Mouse (Mus musculus) CH12.LX (cell line): ENCODE data around the gene Kcnj2. TPM values are rescaled to one million over a fixed set of nuclear protein-coding genes. Genes with fewer than 3 reads are reported as not detected.

Source experiments
- DNase-seq: peaks from one replicate; pipeline ENCODE4 v3.0.0-alpha.2; 2013; ENCODE audit errors: extremely low read depth
- H3K27ac ChIP-seq: 2 replicates; pipeline ENCODE4 v1.5.1; 2012; ENCODE audit warnings: low read depth, mild to moderate bottlenecking, control low read depth, moderate library complexity; ENCODE audit not compliant: insufficient read depth
- H3K27me3 ChIP-seq: replicated peaks from 2 replicates; pipeline ENCODE3; 2012; ENCODE audit warnings: inconsistent platforms
- H3K36me3 ChIP-seq, 2 experiments: replicated peaks in 1 of 2; 2 replicates each; pipeline versions ENCODE3 to v1.6.1; 2012; ENCODE audit warnings: inconsistent platforms in 1 of 2, low read length in 1 of 2, mild to moderate bottlenecking in 1 of 2, mixed read lengths in 1 of 2, moderate library complexity in 1 of 2; ENCODE audit not compliant: control insufficient read depth in 1 of 2, insufficient read depth in 1 of 2
- H3K4me1 ChIP-seq, 2 experiments: 2 replicates each; pipeline ENCODE4 v1.6.1; 2012; ENCODE audit warnings: inconsistent platforms in 1 of 2, moderate library complexity in 1 of 2; ENCODE audit not compliant: insufficient read depth in 2 of 2, control insufficient read depth in 1 of 2
- H3K4me2 ChIP-seq: 2 replicates; pipeline ENCODE4 v1.6.1; 2012; ENCODE audit warnings: low read depth, mild to moderate bottlenecking, control low read depth; ENCODE audit not compliant: poor library complexity, insufficient read depth, severe bottlenecking
- H3K4me3 ChIP-seq, 3 experiments: fragments of 150-350 bp in 1 of 3; sonication (generic) in 1 of 3; replicated peaks in 1 of 3; 2 replicates each; pipeline versions ENCODE3 to v1.5.1; 2011 to 2012; ENCODE audit warnings: low read depth in 2 of 3, low read length in 2 of 3, mild to moderate bottlenecking in 2 of 3, moderate library complexity in 2 of 3, control low read depth in 1 of 3, improper control_type of control experiment in 1 of 3, inconsistent platforms in 1 of 3, mixed read lengths in 1 of 3; ENCODE audit not compliant: poor library complexity in 1 of 3
- H3K79me2 ChIP-seq: replicated peaks from 2 replicates; pipeline ENCODE4 v1.6.1; 2012; ENCODE audit warnings: mild to moderate bottlenecking, moderate library complexity; ENCODE audit not compliant: control insufficient read depth, poor library complexity, insufficient read depth, severe bottlenecking; ENCODE audit errors: extremely low read depth
- H3K9ac ChIP-seq: 2 replicates; pipeline ENCODE4 v1.6.1; 2012; ENCODE audit warnings: low read depth, mild to moderate bottlenecking, control low read depth, moderate library complexity; ENCODE audit not compliant: insufficient read depth
- H3K9me3 ChIP-seq: replicated peaks from 2 replicates; pipeline ENCODE3; 2012; ENCODE audit warnings: low read length, inconsistent platforms, mixed read lengths
- BHLHE40 ChIP-seq: IDR thresholded peaks from 2 replicates; pipeline ENCODE4 v1.6.1; 2011; ENCODE audit warnings: mild to moderate bottlenecking, low read depth, low read length, improper control_type of control experiment
- CHD1 ChIP-seq: IDR thresholded peaks from 2 replicates; pipeline ENCODE4 v1.6.1; 2012; ENCODE audit warnings: low read depth, low read length, improper control_type of control experiment, inconsistent platforms
- ELF1 ChIP-seq: IDR thresholded peaks from 2 replicates; pipeline ENCODE4 v1.6.1; 2014; ENCODE audit warnings: low read depth, mild to moderate bottlenecking, inconsistent platforms, low read length, improper control_type of control experiment
- ETS1 ChIP-seq: conservative IDR thresholded peaks from 2 replicates; pipeline ENCODE4 v1.6.1; 2012; ENCODE audit warnings: low read depth, mild to moderate bottlenecking, inconsistent platforms, low read length, improper control_type of control experiment, moderate library complexity
- HCFC1 ChIP-seq: IDR thresholded peaks from 2 replicates; pipeline ENCODE4 v1.6.1; 2012; ENCODE audit warnings: low read depth, mild to moderate bottlenecking, inconsistent platforms, low read length, improper control_type of control experiment
- JUND ChIP-seq: conservative IDR thresholded peaks from 2 replicates; pipeline ENCODE4 v1.6.1; 2011; ENCODE audit warnings: low read depth, low read length, improper control_type of control experiment
- KAT2A ChIP-seq: IDR thresholded peaks from 2 replicates; pipeline ENCODE4 v1.6.1; 2012; ENCODE audit warnings: low read length, improper control_type of control experiment, inconsistent platforms; ENCODE audit not compliant: insufficient replicate concordance
- MAX ChIP-seq: IDR thresholded peaks from 2 replicates; pipeline ENCODE4 v1.6.1; 2011; ENCODE audit warnings: low read length, improper control_type of control experiment
- MEF2A ChIP-seq: IDR thresholded peaks from 2 replicates; pipeline ENCODE4 v1.6.1; 2014; ENCODE audit warnings: low read depth, mild to moderate bottlenecking, inconsistent platforms, low read length, improper control_type of control experiment, borderline replicate concordance
- MXI1 ChIP-seq: IDR thresholded peaks from 2 replicates; pipeline ENCODE4 v1.6.1; 2011; ENCODE audit warnings: mild to moderate bottlenecking, low read depth, low read length, improper control_type of control experiment
- NELFE ChIP-seq: IDR thresholded peaks from 2 replicates; pipeline ENCODE4 v1.6.1; 2011; ENCODE audit warnings: low read depth, low read length, improper control_type of control experiment
- PAX5 ChIP-seq: IDR thresholded peaks from 2 replicates; pipeline ENCODE4 v1.6.1; 2012; ENCODE audit warnings: low read length, inconsistent platforms, mixed read lengths
- POLR2A ChIP-seq: IDR thresholded peaks from 2 replicates; pipeline ENCODE4 v1.6.1; 2011; ENCODE audit warnings: low read depth, mild to moderate bottlenecking, improper control_type of control experiment, low read length
- RAD21 ChIP-seq: IDR thresholded peaks from 2 replicates; pipeline ENCODE4 v1.6.1; 2011; ENCODE audit warnings: low read depth, mild to moderate bottlenecking, low read length, improper control_type of control experiment, moderate library complexity
- RCOR1 ChIP-seq: conservative IDR thresholded peaks from 2 replicates; pipeline ENCODE4 v1.6.1; 2012; ENCODE audit warnings: low read depth, mild to moderate bottlenecking, inconsistent platforms, low read length, improper control_type of control experiment
- SIN3A ChIP-seq: IDR thresholded peaks from 2 replicates; pipeline ENCODE4 v1.6.1; 2012; ENCODE audit warnings: low read length, improper control_type of control experiment, inconsistent platforms
- SMC3 ChIP-seq: IDR thresholded peaks from 2 replicates; pipeline ENCODE4 v1.6.1; 2011; ENCODE audit warnings: low read depth, low read length, improper control_type of control experiment
- ZMIZ1 ChIP-seq: IDR thresholded peaks from 2 replicates; pipeline ENCODE4 v1.6.1; 2012; ENCODE audit warnings: low read depth, mild to moderate bottlenecking, inconsistent platforms, low read length, improper control_type of control experiment
- dilution Hi-C: fragments of 300-500 bp; cut with MboI; formaldehyde crosslinking; loops from 2 replicates; pipeline ENCODE4 v1.14.3; 2020; ENCODE audit warnings: low sequenced_read_pairs; ENCODE audit not compliant: extremely low pct_unique_long_range_greater_than_20kb, extremely low pct_ligation_motif_present
- in situ Hi-C: fragments of 300-500 bp; cut with MboI; formaldehyde crosslinking; loops from 3 replicates; pipeline ENCODE4 v1.14.3; 2019; ENCODE audit warnings: low sequenced_read_pairs, low pct_ligation_motif_present, low pct_unique_long_range_greater_than_20kb, mixed read lengths
- polyA plus RNA-seq: library from polyadenylated mRNA; unstranded; fragments of >175 nt; gene quantifications from 2 replicates; pipeline ENCODE4 v1.2.1, GENCODE M21; 2012; ENCODE audit warnings: low read depth; ENCODE audit not compliant: insufficient read length
- total RNA-seq, 2 experiments: library from RNA; depleted of rRNA; stranded (reverse); fragments of 300-350 nt in 1 of 2; fragments of >200 nt in 1 of 2; gene quantifications; 2 replicates each; pipeline ENCODE4 v1.2.3; 2012 to 2014

The Kcnj2 gene
- total and polyA plus RNA-seq, 3 experiments, result under 0.01 to 0.11 (median 0.09) TPM

- H3K9me3 ChIP-seq, result no peaks in the 10 kb centered on the region
- H3K79me2 ChIP-seq, result no peaks in the 10 kb centered on the region
- H3K9ac ChIP-seq, result no peak overlapping the region
- no peaks in the 10 kb centered on the region for H3K36me3 ChIP-seq
- dilution Hi-C loops, result no loop called here
- no peak overlapping the region for H3K4me2 ChIP-seq
- H3K4me3 ChIP-seq, result no peak overlapping the region
- peak; percentile 72 for DNase-seq
- H3K27ac ChIP-seq, result no peak overlapping the region
- peaks cover 0 to 24% of the 10 kb centered on the region in 2 experiments; a peak in 2 of 4 replicates for H3K4me1 ChIP-seq
- TF ChIP-seq RCOR1, result no peak
- no peak for TF ChIP-seq ZMIZ1
- no peak for TF ChIP-seq POLR2A
- peak; percentile 30; the same call in 1 of the 2 replicates for TF ChIP-seq BHLHE40
- TF ChIP-seq HCFC1, result no peak
- no peaks in the 10 kb centered on the region for H3K27me3 ChIP-seq
- in situ Hi-C loops, result no loop called here
Measured at GRCm38 (mm10) chr11:111088812-111089211, 22.8 kb downstream of the Kcnj2 start.

GRCm38 (mm10) chr11:111091117-111091516 lies 25.2 kb downstream of the Kcnj2 start:
- no peak overlapping the region for H3K9ac ChIP-seq
- DNase-seq, result no peak
- no peak overlapping the region; the same call in 1 of the 2 replicates for H3K27ac ChIP-seq
- TF ChIP-seq CHD1 (no peak), MXI1 (no peak), HCFC1 (no peak), MAX (no peak), SIN3A (no peak), NELFE (no peak), ELF1 (no peak), SMC3 (no peak), POLR2A (no peak), RAD21 (no peak), PAX5 (no peak)
- no peak overlapping the region for H3K4me3 ChIP-seq
- H3K36me3 ChIP-seq, result no peaks in the 10 kb centered on the region
- no peak overlapping the region for H3K4me2 ChIP-seq
- H3K27me3 ChIP-seq, result no peaks in the 10 kb centered on the region
- H3K9me3 ChIP-seq, result no peaks in the 10 kb centered on the region
- in situ Hi-C loops (no loop called here), dilution Hi-C loops (no loop called here)
- H3K4me1 ChIP-seq, result peaks cover 0 to 24% of the 10 kb centered on the region in 2 experiments; a peak in 2 of 4 replicates
- no peaks in the 10 kb centered on the region for H3K79me2 ChIP-seq

- in situ Hi-C loops, result no loop called here
- H3K27ac ChIP-seq, result no peak overlapping the region
- dilution Hi-C loops, result no loop called here
Measured at GRCm38 (mm10) chr11:111092967-111093366, 27.0 kb downstream of the Kcnj2 start.

More at GRCm38 (mm10) chr11:111092967-111093366, 27.0 kb downstream of the Kcnj2 start:
- Histone ChIP-seq H3K9ac (no peak overlapping the region), H3K4me3 (no peak overlapping the region), H3K27me3 (no peaks in the 10 kb centered on the region), H3K9me3 (no peaks in the 10 kb centered on the region), H3K4me2 (no peak overlapping the region), H3K36me3 (no peaks in the 10 kb centered on the region), H3K79me2 (no peaks in the 10 kb centered on the region), H3K4me1 (peaks cover 0 to 28% of the 10 kb centered on the region in 2 experiments; a peak in 2 of 4 replicates)
- peak; percentile 45 for DNase-seq
- no peak for TF ChIP-seq MXI1
- TF ChIP-seq ETS1, result peak; percentile 27; the same call in 1 of the 2 replicates
- no peak for TF ChIP-seq JUND
- TF ChIP-seq MEF2A, result no peak
- no peak for TF ChIP-seq KAT2A
